Mouse (Mus musculus): ENCODE data around the gene Olfr646.

Olfr646 gene

DNA sequence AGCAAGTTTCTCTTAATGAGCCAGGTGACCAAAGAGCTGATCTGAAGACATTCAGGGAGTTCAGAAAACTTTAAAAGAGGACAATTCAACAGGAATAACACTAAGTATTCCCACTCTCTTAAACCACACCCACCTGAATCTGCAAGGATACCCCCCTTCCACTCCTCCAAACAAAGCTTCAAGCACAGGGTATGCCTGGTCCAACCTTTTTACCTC lies at the start of gene Olfr646:
Olfr646 (plus strand) TSS at position 117 of the 216 bp plus-strand sequence.
- DNase-seq (ENCODE audit: extremely low read depth, low read depth, low spot score), result no peak

DNA sequence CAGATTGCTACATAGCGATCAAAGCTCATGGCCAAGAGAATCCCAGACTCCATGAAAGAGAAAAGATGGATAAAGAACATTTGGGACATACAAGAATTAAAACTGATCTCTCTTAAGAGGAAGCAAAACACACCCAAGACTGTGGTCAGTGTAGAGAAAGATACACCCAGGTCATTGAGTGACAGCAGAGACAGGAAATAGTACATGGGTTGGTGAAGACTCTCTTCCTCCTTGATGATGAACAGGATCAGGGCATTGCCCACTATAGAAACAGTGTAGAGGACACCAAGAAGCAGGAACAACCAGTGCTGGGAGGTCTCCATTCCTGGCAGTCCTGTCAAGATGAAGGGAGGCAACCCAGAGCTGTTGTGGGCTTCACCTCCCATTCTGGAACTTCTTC lies 45.5 kb upstream of the Olfr646 start:
- DNase-seq (ENCODE audit: extremely low read depth, low read depth, low spot score), result no peak

DNA sequence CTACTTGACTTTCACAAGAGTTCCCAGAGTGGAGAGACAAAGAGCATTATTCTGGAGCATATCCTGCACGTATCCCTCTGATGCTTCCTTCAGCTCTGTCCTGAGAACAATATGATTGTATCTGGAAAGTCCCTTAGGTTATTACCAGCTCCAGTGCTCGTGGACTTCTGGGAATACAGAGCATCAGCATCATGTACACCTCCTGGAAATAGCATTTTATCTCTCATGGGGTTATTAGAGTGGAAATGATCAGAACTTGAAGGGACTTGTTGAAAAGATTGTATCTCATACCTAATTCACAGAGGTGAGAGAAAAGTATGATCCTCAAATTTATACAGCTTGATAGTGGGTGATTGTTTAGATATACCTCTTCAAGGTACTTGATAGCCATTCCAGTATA lies 43.3 kb upstream of the Olfr646 start, which contains the start of gene 4930516K23Rik:
4930516K23Rik (minus strand) TSS at position 101 of the 400 bp plus-strand sequence.
- DNase-seq (ENCODE audit: extremely low read depth, low read depth, low spot score), result no peak

DNA sequence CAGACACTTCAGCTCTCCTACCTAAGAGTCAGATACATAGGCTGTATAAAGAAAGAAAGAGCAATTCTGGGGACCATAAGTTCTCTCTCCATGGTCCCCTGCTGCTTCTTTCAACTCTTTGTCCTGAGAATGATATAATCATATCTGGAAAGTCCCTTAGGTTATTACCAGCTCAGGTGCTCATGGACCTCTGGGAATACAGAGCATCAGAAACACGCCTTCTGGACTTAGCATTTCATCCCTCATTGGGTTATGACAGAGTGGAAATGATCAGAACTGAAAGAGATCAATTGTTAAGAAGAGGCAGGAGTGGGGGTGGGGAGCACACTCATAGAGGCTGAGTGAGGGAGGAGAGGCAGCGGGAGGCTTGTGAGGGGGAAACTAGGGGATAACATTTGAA lies 32.9 kb upstream of the Olfr646 start, which contains the start of gene Olfr644:
Olfr644 (minus strand) TSS at position 101 of the 400 bp plus-strand sequence.
- no peak for DNase-seq (ENCODE audit: extremely low read depth, low read depth, low spot score)

DNA sequence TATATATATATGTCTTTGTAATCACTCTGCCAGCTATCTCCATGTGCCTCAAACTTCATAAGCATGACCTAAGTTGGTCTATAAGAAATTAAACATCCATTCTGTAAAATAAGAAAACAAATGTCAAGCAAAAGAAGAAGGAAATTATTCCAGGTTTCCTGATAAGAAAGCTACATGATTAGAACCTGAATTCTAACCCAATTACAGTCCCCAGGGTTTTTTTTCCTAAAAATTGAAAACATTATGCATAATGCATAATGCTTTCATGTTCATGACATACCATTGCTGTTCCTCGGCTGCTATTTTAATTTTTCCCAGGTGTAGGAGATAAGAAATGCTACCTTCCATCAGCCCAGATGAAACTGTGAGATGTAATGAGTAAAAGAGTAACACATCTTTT lies 19.3 kb upstream of the Olfr646 start, which contains the start of gene Olfr645:
Olfr645 (minus strand) TSS at position 101 of the 400 bp plus-strand sequence.
- no peak for DNase-seq (ENCODE audit: extremely low read depth, low read depth, low spot score)

DNA sequence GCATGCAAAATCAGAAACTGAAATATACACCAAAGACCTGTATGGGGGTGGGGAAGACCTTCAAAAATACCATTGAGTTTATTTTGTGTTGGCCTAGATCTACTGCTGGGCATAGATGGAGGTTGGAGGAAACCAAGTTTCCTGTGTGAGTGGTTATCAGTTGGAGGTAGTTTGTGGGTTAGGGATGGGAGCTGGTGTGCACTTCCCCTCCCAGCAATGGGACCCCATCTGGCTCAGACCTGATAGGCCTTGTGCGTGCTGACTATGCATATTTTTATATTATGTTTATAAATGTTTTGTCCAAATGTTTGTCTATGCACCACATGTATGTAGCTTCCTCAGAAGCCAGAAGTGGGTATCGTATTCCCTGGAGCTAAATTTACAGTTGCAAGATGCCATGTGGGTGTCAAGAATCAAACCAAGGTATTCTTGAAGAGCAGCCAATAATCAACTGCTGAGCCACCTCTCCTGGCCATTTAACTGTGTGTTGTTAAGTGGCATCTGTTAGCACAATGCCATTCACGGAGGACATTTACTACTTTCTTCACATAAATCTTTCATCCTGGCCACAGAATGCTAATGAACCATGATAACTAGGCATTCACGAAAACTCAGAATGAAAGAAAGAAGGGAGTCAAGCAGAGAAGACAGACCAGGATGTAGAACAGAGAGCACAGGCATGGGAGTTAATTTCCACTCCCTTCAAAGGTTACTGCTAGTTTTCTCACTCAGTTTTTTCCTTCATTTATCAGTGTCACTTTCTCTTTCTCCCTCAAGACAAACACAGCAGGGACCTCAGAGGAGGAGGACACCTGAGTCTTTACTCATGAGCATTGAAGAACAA lies 538 bp upstream of the Olfr646 start:
- DNase-seq (ENCODE audit: extremely low read depth, low read depth, low spot score), result no peak

DNA sequence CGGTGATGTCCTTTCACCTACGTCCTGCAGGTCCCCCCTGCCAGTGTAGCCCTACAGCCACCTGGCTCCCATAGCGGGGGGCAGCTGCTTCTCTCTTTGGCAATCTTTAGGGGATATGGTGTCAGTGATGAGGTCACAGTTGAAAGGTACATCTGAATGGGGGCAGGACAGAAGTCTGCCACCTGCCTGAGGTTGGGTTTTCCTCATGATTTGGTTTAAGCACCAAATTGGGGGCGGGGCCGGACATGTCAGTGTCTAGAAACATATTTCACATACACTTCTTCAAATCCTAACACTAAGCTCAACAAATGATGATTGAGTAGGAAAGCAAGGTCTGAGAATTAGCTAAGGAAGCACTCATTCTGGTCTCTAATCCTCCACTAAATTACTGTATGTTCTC lies 25.1 kb downstream of the Olfr646 start, which contains the start of gene Ubqln5:
Ubqln5 (minus strand) TSS at position 101 of the 400 bp plus-strand sequence.
- DNase-seq (ENCODE audit: extremely low read depth, low read depth, low spot score), result no peak

DNA sequence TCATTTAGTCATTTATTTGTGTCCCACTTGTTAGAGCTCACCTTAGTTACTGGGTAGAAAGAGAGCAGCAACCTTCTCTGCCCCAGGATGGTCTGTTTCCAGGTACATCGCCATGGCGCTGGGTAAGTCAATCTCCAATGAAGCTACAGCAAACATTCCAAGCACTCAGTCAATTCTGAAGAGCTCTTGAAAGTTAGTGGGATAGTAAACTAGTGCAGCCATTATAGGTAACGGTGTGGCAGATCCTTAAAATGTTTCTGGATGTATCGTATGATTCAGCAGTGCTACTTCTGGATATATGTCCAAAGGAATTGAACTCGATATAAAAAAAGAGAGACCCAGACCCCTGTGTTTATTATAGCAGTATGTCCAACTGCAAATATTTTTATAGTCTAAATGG lies 32.6 kb downstream of the Olfr646 start, which contains the start of gene Olfr643:
Olfr643 (minus strand) TSS at position 101 of the 400 bp plus-strand sequence.
- no peak for DNase-seq (ENCODE audit: extremely low read depth, low read depth, low spot score)

DNA sequence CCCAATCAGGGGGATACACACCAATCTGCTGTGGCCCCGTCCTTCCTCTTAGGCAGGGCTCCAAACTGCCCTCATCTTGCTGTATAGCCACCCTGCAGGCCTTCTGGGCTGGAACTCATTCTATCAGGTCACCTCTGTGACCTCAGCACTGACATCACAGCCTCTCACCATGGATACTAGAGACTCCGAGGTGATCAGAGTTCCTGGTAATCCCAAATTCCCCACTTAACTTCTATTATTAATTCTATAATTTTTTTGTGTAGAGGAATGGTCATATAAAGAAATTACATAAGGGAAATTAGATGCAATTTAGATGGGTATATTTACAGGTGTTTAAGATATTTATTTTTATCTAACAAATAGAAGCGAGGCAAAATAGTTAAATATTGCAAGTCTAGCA lies 38.5 kb downstream of the Olfr646 start, which contains the start of gene Ubqln3:
Ubqln3 (minus strand) TSS at position 101 of the 400 bp plus-strand sequence.
- no peak for DNase-seq (ENCODE audit: extremely low read depth, low read depth, low spot score)

DNA sequence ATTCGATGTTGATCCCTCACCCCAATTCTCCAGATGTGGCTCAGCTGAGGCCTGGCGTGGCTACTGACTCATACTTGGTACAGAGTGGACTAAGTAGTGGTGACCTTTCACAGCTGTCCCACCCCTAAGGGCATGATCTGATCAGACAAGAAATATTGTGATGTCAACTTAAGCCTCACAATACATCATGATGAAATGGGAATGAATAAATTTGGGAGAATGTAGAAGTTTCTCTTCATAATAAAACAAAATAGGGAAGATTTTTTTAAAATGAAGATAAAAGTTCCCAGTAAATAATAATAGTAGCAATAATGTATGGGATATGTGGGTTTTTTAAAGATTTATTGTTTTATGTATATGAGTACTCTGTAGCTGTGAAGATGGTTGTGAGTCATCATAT lies 45.8 kb downstream of the Olfr646 start, which contains the start of gene Ubqlnl:
Ubqlnl (minus strand) TSS at position 101 of the 400 bp plus-strand sequence.
- no peak for DNase-seq (ENCODE audit: extremely low read depth, low read depth, low spot score)
